Mouse (Mus musculus): ENCODE measurements around the gene Amz2. TPM values are rescaled to one million over a fixed set of nuclear protein-coding genes. Genes with fewer than 3 reads are reported as not detected.
"Not testable (repeated sequence)": the region's sequence is repeated elsewhere in the genome, so short reads cannot be mapped to it uniquely, and the experiment has no call there.

Gene Amz2
- polyA plus RNA-seq, 1 experiment from 2014 or later = 44.1 TPM

DNA sequence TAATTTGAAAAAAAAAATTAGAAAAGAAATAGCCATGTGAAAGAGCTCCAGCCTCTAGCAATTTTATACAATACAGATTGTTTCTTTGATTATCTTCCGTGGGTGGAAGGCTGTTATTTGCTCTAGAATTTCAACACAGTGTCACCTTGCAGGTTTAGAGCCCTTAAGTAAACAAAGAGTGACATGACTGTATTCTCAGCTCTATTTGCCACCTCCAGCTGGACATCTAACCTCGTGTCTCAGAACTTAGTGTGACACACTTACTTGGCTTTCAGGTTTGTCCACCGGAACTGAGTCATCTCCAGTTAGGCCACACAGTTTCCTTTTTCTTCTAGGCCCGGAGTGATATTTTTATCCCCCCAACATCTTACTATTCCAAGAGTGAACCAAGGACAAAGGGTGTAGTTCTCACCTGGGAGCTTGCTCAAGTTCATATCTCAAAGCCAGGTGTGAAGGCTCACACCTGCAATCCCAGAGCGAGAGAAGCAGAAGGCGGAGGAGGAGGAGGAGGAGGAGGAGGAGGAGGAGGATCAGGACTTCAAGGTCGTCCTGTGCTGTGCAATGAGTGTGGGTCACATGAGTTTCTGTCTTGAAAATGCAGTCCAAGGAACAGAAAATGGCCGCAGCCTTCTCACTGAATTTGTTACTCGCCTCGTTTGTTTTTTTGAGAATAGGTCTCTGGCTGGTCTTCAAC is 62.4 kb downstream of the Amz2 start:
- Histone ChIP-seq H3K27me3 (no peaks in the 10 kb centered on the region), H3K36me3 (no peaks in the 10 kb centered on the region), H3K9ac (no peak overlapping the region), H3K4me3 (no peak overlapping the region), H3K27ac (no peak overlapping the region), H3K9me3 (replicated peaks) (no peaks in the 10 kb centered on the region), H3K4me1 (0 out of 2 replicates have a peak, but pooled peaks cover 4% of the 10 kb centered on the region), H3K4me2 (replicated peaks) (no peak overlapping the region)
- ATAC-seq (ENCODE audit: low FRiP score) = no peak
- 86% methylated on average over 10 of the region's 10 CpGs for WGBS

GRCm38 (mm10) chr11:109489763-109490162 is 64.0 kb downstream of the Amz2 start:
- no peak for ATAC-seq (ENCODE audit: low FRiP score)
- 86% methylated on average over 2 of the region's 2 CpGs for WGBS
- Histone ChIP-seq H3K4me3 (no peak overlapping the region), H3K4me2 (replicated peaks) (no peak overlapping the region), H3K9ac (no peak overlapping the region), H3K27ac (no peak overlapping the region), H3K4me1 (0 out of 2 replicates have a peak, but pooled peaks cover 4% of the 10 kb centered on the region), H3K36me3 (no peaks in the 10 kb centered on the region), H3K27me3 (no peaks in the 10 kb centered on the region), H3K9me3 (replicated peaks) (no peaks in the 10 kb centered on the region)

DNA sequence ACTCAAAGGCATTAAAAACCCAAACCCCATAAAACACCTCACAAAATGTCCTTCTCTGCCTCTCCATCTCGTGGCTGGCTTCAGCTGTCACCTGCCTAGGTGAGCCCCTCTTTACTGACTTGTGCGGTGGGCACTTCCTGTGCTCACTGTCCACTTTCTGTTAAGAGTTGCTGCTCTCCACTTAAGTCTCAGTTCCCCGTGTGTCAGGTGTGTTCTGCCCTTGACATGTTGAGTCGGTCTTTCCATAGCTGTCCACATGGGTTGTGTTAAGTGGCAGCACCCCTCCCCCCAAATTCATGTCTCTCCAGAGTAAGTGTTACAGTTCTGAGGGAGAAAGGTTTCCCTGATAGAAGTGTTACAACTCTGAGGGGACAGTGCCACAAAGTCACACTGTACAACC is 66.1 kb downstream of the Amz2 start:
- Histone ChIP-seq H3K27me3 (no peaks in the 10 kb centered on the region), H3K36me3 (no peaks in the 10 kb centered on the region), H3K4me2 (replicated peaks) (no peak overlapping the region), H3K4me1 (peaks cover 8% of the 10 kb centered on the region; the same call in 1 of the 2 replicates), H3K9ac (no peak overlapping the region), H3K4me3 (no peak overlapping the region), H3K27ac (no peak overlapping the region), H3K9me3 (replicated peaks) (no peaks in the 10 kb centered on the region)
- no peak for ATAC-seq (ENCODE audit: low FRiP score)
- WGBS = 90% methylated on average over 4 of the region's 4 CpGs

- peaks cover 15% of the 10 kb centered on the region for H3K4me1 ChIP-seq
- not testable (repeated sequence) for ATAC-seq (ENCODE audit: low FRiP score); H3K36me3 ChIP-seq; H3K9me3 ChIP-seq (replicated peaks); H3K4me2 ChIP-seq (replicated peaks); H3K27ac ChIP-seq; H3K9ac ChIP-seq; H3K27me3 ChIP-seq; H3K4me3 ChIP-seq
- WGBS = 78% methylated on average over 8 of the region's 8 CpGs
Measured at GRCm38 (mm10) chr11:109492847-109493464, 67.2 kb downstream of the Amz2 start.

GRCm38 (mm10) chr11:109494890-109495770 is 69.4 kb downstream of the Amz2 start:
- peaks cover 17% of the 10 kb centered on the region for H3K4me1 ChIP-seq
- WGBS = 54% methylated on average over 24 of the region's 24 CpGs
- H3K4me2 ChIP-seq (replicated peaks) = no peak overlapping the region
- no peak overlapping the region for H3K9ac ChIP-seq
- H3K27me3 ChIP-seq = no peaks in the 10 kb centered on the region
- H3K9me3 ChIP-seq (replicated peaks) = no peaks in the 10 kb centered on the region
- ATAC-seq (ENCODE audit: low FRiP score) = no peak
- no peaks in the 10 kb centered on the region for H3K36me3 ChIP-seq
- no peak overlapping the region for H3K4me3 ChIP-seq
- H3K27ac ChIP-seq = no peak overlapping the region

- Histone ChIP-seq H3K27me3 (no peaks in the 10 kb centered on the region), H3K27ac (no peak overlapping the region), H3K9ac (no peak overlapping the region), H3K9me3 (replicated peaks) (no peaks in the 10 kb centered on the region), H3K4me3 (no peak overlapping the region), H3K4me2 (replicated peaks) (no peak overlapping the region), H3K4me1 (peaks cover 17% of the 10 kb centered on the region), H3K36me3 (no peaks in the 10 kb centered on the region)
- 62% methylated on average over 14 of the region's 14 CpGs for WGBS
- ATAC-seq (ENCODE audit: low FRiP score) = no peak
Measured at GRCm38 (mm10) chr11:109495771-109496474, 70.2 kb downstream of the Amz2 start.

DNA sequence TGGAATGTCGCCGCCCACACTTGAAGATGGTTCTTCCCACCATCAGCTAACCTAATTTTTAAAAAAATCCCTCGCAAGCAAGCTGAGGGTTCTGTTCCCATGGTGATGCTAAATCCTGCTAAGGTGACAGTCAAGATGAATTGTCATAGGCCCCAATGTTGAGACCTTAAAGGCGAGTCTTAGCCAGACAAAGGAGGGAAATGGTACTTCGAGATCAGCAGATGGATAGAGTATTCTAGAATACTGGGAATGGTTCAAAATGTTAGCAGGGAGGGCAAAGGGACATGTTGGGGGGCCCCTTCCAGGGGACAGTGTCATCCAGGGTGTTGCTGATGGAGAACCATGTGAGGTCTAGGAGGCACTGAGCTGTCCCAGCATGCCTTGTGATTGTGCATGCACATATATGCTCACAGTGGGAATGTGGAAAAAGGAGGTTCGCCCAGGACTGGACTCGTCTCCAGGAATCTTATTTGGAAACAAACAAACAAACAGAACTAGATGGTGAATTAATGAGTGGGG is 70.8 kb downstream of the Amz2 start:
- Histone ChIP-seq H3K9ac (no peak overlapping the region), H3K9me3 (replicated peaks) (no peaks in the 10 kb centered on the region), H3K4me2 (replicated peaks) (no peak overlapping the region), H3K36me3 (no peaks in the 10 kb centered on the region), H3K27me3 (no peaks in the 10 kb centered on the region), H3K4me3 (no peak overlapping the region), H3K4me1 (peaks cover 17% of the 10 kb centered on the region), H3K27ac (no peak overlapping the region)
- 82% methylated on average over 7 of the region's 7 CpGs for WGBS
- ATAC-seq (ENCODE audit: low FRiP score) = no peak

DNA sequence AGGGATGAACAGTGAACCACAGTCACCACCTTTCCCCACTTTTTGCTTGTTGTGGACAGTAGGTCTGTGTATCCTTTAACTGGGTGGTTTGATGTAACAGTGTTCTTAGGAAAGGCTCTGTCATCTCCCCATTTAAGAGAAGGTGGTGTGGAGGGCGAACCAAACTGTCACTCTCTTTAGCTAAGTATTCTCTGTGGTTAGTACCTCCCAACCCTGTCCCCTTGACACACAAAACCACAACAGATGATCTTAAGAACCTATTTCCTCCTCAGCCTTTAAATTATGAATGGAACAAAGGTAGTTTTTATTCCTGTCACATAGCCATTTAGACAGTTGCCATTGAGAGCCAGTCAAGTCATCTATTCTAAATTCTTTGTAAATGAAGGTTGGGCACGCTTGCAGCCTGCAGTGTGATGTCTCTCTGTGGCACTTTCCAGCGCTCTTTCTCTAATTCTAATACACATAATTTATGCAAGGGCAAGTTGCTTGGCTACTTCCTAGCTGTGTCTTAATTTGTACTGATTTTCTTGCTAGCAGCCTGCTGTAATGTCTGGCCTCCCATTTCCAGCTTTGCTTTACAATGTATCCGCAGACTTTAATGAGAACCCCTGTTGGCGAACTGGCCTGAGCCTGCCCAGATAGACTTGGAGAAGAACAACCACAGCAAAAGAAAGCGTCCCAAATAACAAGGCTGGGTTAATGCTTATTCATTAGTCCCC is 71.4 kb downstream of the Amz2 start:
- WGBS = 60% methylated on average over 6 of the region's 6 CpGs
- Histone ChIP-seq H3K27me3 (no peaks in the 10 kb centered on the region), H3K9me3 (replicated peaks) (no peaks in the 10 kb centered on the region), H3K36me3 (no peaks in the 10 kb centered on the region), H3K4me2 (replicated peaks) (no peak overlapping the region), H3K27ac (no peak overlapping the region), H3K4me1 (peaks cover 17% of the 10 kb centered on the region), H3K4me3 (no peak overlapping the region), H3K9ac (no peak overlapping the region)
- ATAC-seq (ENCODE audit: low FRiP score) = peak; percentile 48; the same call in 1 of the 2 replicates

DNA sequence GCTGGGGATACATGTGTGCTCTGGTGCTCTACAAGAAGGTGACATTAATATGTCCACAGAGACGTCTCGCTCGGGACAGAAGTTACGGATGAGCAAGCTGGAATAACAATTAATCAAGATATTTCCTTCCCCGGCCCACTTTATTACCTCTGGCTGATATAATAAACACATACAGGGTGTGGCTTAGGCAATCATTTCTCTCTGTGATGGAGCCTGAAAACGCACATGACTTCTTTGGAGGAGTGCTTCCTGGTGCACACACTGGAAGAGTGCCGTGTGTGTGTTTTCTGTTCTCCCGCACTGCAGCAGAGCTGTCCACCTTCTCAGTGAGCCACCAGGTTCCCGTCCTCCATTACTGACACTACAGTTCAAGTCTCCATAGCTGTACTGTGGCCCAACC is 72.2 kb downstream of the Amz2 start:
- no peaks in the 10 kb centered on the region for H3K27me3 ChIP-seq
- ATAC-seq (ENCODE audit: low FRiP score) = no peak
- H3K4me2 ChIP-seq (replicated peaks) = no peak overlapping the region
- H3K9ac ChIP-seq = no peak overlapping the region
- H3K4me3 ChIP-seq = no peak overlapping the region
- H3K36me3 ChIP-seq = no peaks in the 10 kb centered on the region
- peaks cover 17% of the 10 kb centered on the region for H3K4me1 ChIP-seq
- H3K27ac ChIP-seq = no peak overlapping the region
- 80% methylated on average over 9 of the region's 9 CpGs for WGBS
- H3K9me3 ChIP-seq (replicated peaks) = no peaks in the 10 kb centered on the region

GRCm38 (mm10) chr11:109500206-109500605 is 74.5 kb downstream of the Amz2 start:
- Histone ChIP-seq H3K4me2 (replicated peaks) (no peak overlapping the region), H3K4me1 (peaks cover 16% of the 10 kb centered on the region), H3K27me3 (no peaks in the 10 kb centered on the region), H3K9ac (no peak overlapping the region), H3K36me3 (no peaks in the 10 kb centered on the region), H3K4me3 (no peak overlapping the region), H3K27ac (no peak overlapping the region), H3K9me3 (replicated peaks) (no peaks in the 10 kb centered on the region)
- no peak for ATAC-seq (ENCODE audit: low FRiP score)
- 93% methylated on average over 5 of the region's 5 CpGs for WGBS
